Mouse (Mus musculus): ENCODE measurements at regions not wholly inside any gene's neighbourhood (a gene's known extent, or its start where the extent isn't known, plus 50 kb on each side); places are given as distances from the start of the nearest gene placed in this dataset.

DNA sequence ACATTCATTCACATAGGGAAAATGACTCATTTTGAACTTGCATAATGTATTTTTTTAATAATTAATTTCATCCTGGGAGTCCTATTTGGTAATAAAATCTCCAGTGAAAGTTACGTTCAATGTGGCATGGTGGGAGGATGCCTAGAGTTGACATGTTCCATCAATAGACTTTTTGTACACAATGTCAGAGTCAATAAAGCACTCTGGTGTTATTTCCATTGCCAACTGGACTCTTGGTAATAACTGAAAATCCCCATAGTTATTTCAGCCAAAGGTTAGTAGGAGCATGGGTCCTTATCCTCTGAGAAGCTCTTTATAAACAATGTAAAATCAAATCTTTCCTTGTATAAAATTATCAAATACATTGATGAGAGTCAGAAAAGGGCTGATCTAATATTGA, 87.3 kb downstream of the P2ry1 start:
- no peak for TF ChIP-seq POLR2A (IDR thresholded peaks at IDR 0.05; ENCODE audit: low read depth, low read length)
- no peak for TF ChIP-seq CTCF (IDR thresholded peaks at IDR 0.05; ENCODE audit: extremely low read depth, insufficient read depth, insufficient read length, insufficient replicate concordance)
